Mouse (Mus musculus) spleen, adult 18-20 months (tissue): ENCODE results near the gene Gcgr.
"Not testable (repeated sequence)": the region's sequence is repeated elsewhere in the genome, so short reads cannot be mapped to it uniquely, and the experiment has no call there.

ENCODE experiments used
- DNase-seq, 2 experiments: peaks; one replicate each; pipeline ENCODE4 v3.0.0; 2022; ENCODE audit warnings: mixed read lengths in 2 of 2

Gene Gcgr

GRCm38 (mm10) chr11:120507611-120508289 is 22.7 kb upstream of the Gcgr start:
- no peak for DNase-seq

- DNase-seq: no peak
Measured at GRCm38 (mm10) chr11:120508290-120508870, 22.1 kb upstream of the Gcgr start.

GRCm38 (mm10) chr11:120509940-120510339 is 20.6 kb upstream of the Gcgr start:
- no peak for DNase-seq

- DNase-seq: no peak
Measured at GRCm38 (mm10) chr11:120510375-120511030, 20.0 kb upstream of the Gcgr start.

GRCm38 (mm10) chr11:120512790-120513453 is 17.6 kb upstream of the Gcgr start:
- no peak for DNase-seq

- DNase-seq: not testable (repeated sequence)
Measured at GRCm38 (mm10) chr11:120514262-120514661, 16.2 kb upstream of the Gcgr start.

- DNase-seq: peak; percentile 71 to 88
Measured at GRCm38 (mm10) chr11:120515611-120516010, 14.9 kb upstream of the Gcgr start.

- DNase-seq: no peak
Measured at GRCm38 (mm10) chr11:120517147-120517546, 13.4 kb upstream of the Gcgr start.

- no peak for DNase-seq
Measured at GRCm38 (mm10) chr11:120518027-120518426, 12.5 kb upstream of the Gcgr start.

GRCm38 (mm10) chr11:120518558-120518957 is 11.9 kb upstream of the Gcgr start:
- no peak for DNase-seq

GRCm38 (mm10) chr11:120519738-120520137 is 10.8 kb upstream of the Gcgr start:
- DNase-seq: no peak

GRCm38 (mm10) chr11:120520498-120520897 is 10.0 kb upstream of the Gcgr start:
- no peak for DNase-seq

GRCm38 (mm10) chr11:120520967-120521540 is 9.4 kb upstream of the Gcgr start:
- no peak for DNase-seq

- DNase-seq: no peak
Measured at GRCm38 (mm10) chr11:120522581-120522980, 7.9 kb upstream of the Gcgr start.

- no peak for DNase-seq
Measured at GRCm38 (mm10) chr11:120525959-120526358, 4.5 kb upstream of the Gcgr start.

GRCm38 (mm10) chr11:120527690-120528354 is 2.7 kb upstream of the Gcgr start:
- DNase-seq: no peak

- no peak for DNase-seq
Measured at GRCm38 (mm10) chr11:120528903-120529302, 1.6 kb upstream of the Gcgr start.

GRCm38 (mm10) chr11:120531646-120532045 is 1.1 kb downstream of the Gcgr start:
- no peak for DNase-seq

- no peak for DNase-seq
Measured at GRCm38 (mm10) chr11:120534093-120534492, 3.6 kb downstream of the Gcgr start.

GRCm38 (mm10) chr11:120535145-120535544 is 4.6 kb downstream of the Gcgr start:
- DNase-seq: no peak

- DNase-seq: no peak
Measured at GRCm38 (mm10) chr11:120535804-120536203, 5.3 kb downstream of the Gcgr start.

- no peak for DNase-seq
Measured at GRCm38 (mm10) chr11:120538485-120538884, 8.0 kb downstream of the Gcgr start.

GRCm38 (mm10) chr11:120538955-120539284 is 8.4 kb downstream of the Gcgr start:
- DNase-seq: no peak
